Mouse (Mus musculus): ENCODE results near the gene Degs1.

DNA sequence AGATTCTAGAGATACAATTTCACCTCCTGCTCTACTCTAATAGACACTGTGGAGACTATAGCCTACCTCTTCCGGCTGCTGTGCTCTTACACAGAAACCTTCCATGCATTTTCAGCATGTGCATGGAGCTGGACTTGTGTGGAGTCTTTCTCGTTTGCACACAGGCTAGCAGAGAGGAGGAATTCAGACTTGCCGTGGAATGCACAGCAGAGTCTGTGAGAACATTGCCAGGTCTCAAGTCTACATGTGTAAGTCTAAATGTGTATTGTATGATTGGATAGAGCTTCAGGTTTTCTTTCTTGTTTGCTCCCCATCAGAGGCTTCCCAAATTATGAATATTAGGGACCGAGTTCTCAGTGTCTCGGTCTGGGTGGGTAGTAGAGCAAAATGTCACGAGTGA, 14.2 kb upstream of the Degs1 start:
- TF ChIP-seq CTCF (conservative IDR thresholded peaks at IDR 0.05; ENCODE audit: low read length) (no peak), POU5F1 (IDR thresholded peaks at IDR 0.05; ENCODE audit: borderline replicate concordance, low read length) (no peak), NANOG (IDR thresholded peaks at IDR 0.05; ENCODE audit: borderline replicate concordance, low read length) (no peak)

Measured in E14TG2a.4 (cell line).